Mouse (Mus musculus) right cerebral cortex, postnatal 10 days (tissue): ENCODE data around the gene Ap5m1.

Source experiments
- DNase-seq, 2 experiments: peaks; one replicate each; pipeline ENCODE4 v3.0.0; 2021; ENCODE audit warnings: low spot score in 2 of 2

Gene Ap5m1

GRCm38 (mm10) chr14:49127162-49127779 is 61.4 kb downstream of the Ap5m1 start:
- DNase-seq: peak in 1 of 2 experiments; percentile 30

GRCm38 (mm10) chr14:49128544-49129263 is 62.8 kb downstream of the Ap5m1 start:
- DNase-seq: no peak

GRCm38 (mm10) chr14:49132391-49132790 is 66.5 kb downstream of the Ap5m1 start:
- no peak for DNase-seq

- DNase-seq: no peak
Observed at GRCm38 (mm10) chr14:49138171-49138570, 72.3 kb downstream of the Ap5m1 start.

- no peak for DNase-seq
Observed at GRCm38 (mm10) chr14:49140756-49141155, 74.9 kb downstream of the Ap5m1 start.
